Mouse (Mus musculus): ENCODE data around the gene Sod1.
"Not testable (repeated sequence)": the region's sequence is repeated elsewhere in the genome, so short reads cannot be mapped to it uniquely, and the experiment has no call there.

Sod1 gene

GRCm38 (mm10) chr16:90210717-90211116 is 9.8 kb upstream of the Sod1 start:
- in situ Hi-C loops (cut with MboI, MseI), result no loop called here

- in situ Hi-C loops (cut with MboI, MseI), result no loop called here
Observed at GRCm38 (mm10) chr16:90211767-90212166, 8.8 kb upstream of the Sod1 start.

- in situ Hi-C loops (cut with MboI, MseI), result no loop called here
Observed at GRCm38 (mm10) chr16:90213477-90214339, 6.8 kb upstream of the Sod1 start.

- in situ Hi-C loops (cut with MboI, MseI), result no loop called here
Observed at GRCm38 (mm10) chr16:90214731-90215565, 5.6 kb upstream of the Sod1 start.

- in situ Hi-C loops (cut with MboI, MseI), result not testable (repeated sequence)
Observed at GRCm38 (mm10) chr16:90215879-90216278, 4.7 kb upstream of the Sod1 start.

GRCm38 (mm10) chr16:90216414-90216813 is 4.1 kb upstream of the Sod1 start:
- in situ Hi-C loops (cut with MboI, MseI), result no loop called here

- in situ Hi-C loops (cut with MboI, MseI), result no loop called here
Observed at GRCm38 (mm10) chr16:90217356-90217755, 3.2 kb upstream of the Sod1 start.

- in situ Hi-C loops (cut with MboI, MseI), result no loop called here
Observed at GRCm38 (mm10) chr16:90217926-90218325, 2.6 kb upstream of the Sod1 start.

- in situ Hi-C loops (cut with MboI, MseI), result not testable (repeated sequence)
Observed at GRCm38 (mm10) chr16:90219445-90219844, 1.1 kb upstream of the Sod1 start.

GRCm38 (mm10) chr16:90220892-90221431 is 408 bp downstream of the Sod1 start:
- in situ Hi-C loops (cut with MboI, MseI), result no loop called here

- in situ Hi-C loops (cut with MboI, MseI), result no loop called here
Observed at GRCm38 (mm10) chr16:90221441-90222070, 1.0 kb downstream of the Sod1 start.

- in situ Hi-C loops (cut with MboI, MseI), result loop anchor here (25.0 kb wide), 1 partner anchor 807 kb away; the partner anchor contains the start of gene Paxbp1
Observed at GRCm38 (mm10) chr16:90229897-90230296, 9.3 kb downstream of the Sod1 start.

- in situ Hi-C loops (cut with MboI, MseI), result loop anchor here (25.0 kb wide), 1 partner anchor 806 kb away; the partner anchor contains the start of gene Paxbp1
Observed at GRCm38 (mm10) chr16:90231302-90231701, 10.7 kb downstream of the Sod1 start.

- in situ Hi-C loops (cut with MboI, MseI), result loop anchor here (25.0 kb wide), 1 partner anchor 804 kb away; the partner anchor contains the start of gene Paxbp1
Observed at GRCm38 (mm10) chr16:90233702-90234101, 13.1 kb downstream of the Sod1 start.

- in situ Hi-C loops (cut with MboI, MseI), result loop anchor here (25.0 kb wide), 1 partner anchor 803 kb away; the partner anchor contains the start of gene Paxbp1
Observed at GRCm38 (mm10) chr16:90234617-90235016, 14.1 kb downstream of the Sod1 start.

GRCm38 (mm10) chr16:90235188-90235587 is 14.6 kb downstream of the Sod1 start:
- in situ Hi-C loops (cut with MboI, MseI), result loop anchor here (25.0 kb wide), 1 partner anchor 802 kb away; the partner anchor contains the start of gene Paxbp1

GRCm38 (mm10) chr16:90239128-90239746 is 18.7 kb downstream of the Sod1 start:
- in situ Hi-C loops (cut with MboI, MseI), result loop anchor here (25.0 kb wide), 1 partner anchor 798 kb away; the partner anchor contains the start of gene Paxbp1

- in situ Hi-C loops (cut with MboI, MseI), result loop anchor here (25.0 kb wide), 1 partner anchor 795 kb away; the partner anchor contains the start of gene Paxbp1
Observed at GRCm38 (mm10) chr16:90241875-90242274, 21.3 kb downstream of the Sod1 start.

- in situ Hi-C loops (cut with MboI, MseI), result loop anchor here (25.0 kb wide), 1 partner anchor 795 kb away; the partner anchor contains the start of gene Paxbp1
Observed at GRCm38 (mm10) chr16:90242426-90243304, 22.1 kb downstream of the Sod1 start.

GRCm38 (mm10) chr16:90250099-90250498 is 29.5 kb downstream of the Sod1 start:
- in situ Hi-C loops (cut with MboI, MseI), result no loop called here
